Mouse (Mus musculus): ENCODE measurements around the gene Elmo1. TPM values are rescaled to one million over a fixed set of nuclear protein-coding genes. Genes with fewer than 3 reads are reported as not detected.
A peak's percentile ranks its signal among the peaks of the same experiment; 100 is the strongest.

Gene Elmo1
- polyA plus RNA-seq, 1 experiment from 2014 or later: 34.9 TPM

GRCm38 (mm10) chr13:20263173-20263572 is 172.8 kb downstream of the Elmo1 start:
- H3K9me3 ChIP-seq: no peaks in the 10 kb centered on the region
- H3K36me3 ChIP-seq: no peaks in the 10 kb centered on the region
- no peak overlapping the region for H3K27ac ChIP-seq (replicated peaks)
- no peak overlapping the region for H3K4me2 ChIP-seq (replicated peaks)
- no peaks in the 10 kb centered on the region for H3K27me3 ChIP-seq
- H3K4me3 ChIP-seq: no peak overlapping the region
- no peaks in the 10 kb centered on the region for H3K4me1 ChIP-seq
- 100% methylated on average over 1 of the region's 1 CpGs for WGBS
- ATAC-seq (replicated peaks): no peak
- no peak overlapping the region for H3K9ac ChIP-seq (replicated peaks)

GRCm38 (mm10) chr13:20270148-20270547 is 179.8 kb downstream of the Elmo1 start:
- peak; percentile 92 for ATAC-seq (replicated peaks)

GRCm38 (mm10) chr13:20271799-20272198 is 181.4 kb downstream of the Elmo1 start:
- H3K4me2 ChIP-seq (replicated peaks): no peak overlapping the region
- no peaks in the 10 kb centered on the region for H3K36me3 ChIP-seq
- WGBS: 47% methylated on average over 3 of the region's 3 CpGs
- H3K9ac ChIP-seq (replicated peaks): no peak overlapping the region
- H3K9me3 ChIP-seq: no peaks in the 10 kb centered on the region
- H3K27ac ChIP-seq (replicated peaks): no peak overlapping the region
- H3K27me3 ChIP-seq: 0 out of 2 replicates have a peak, but pooled peaks cover 3% of the 10 kb centered on the region
- ATAC-seq (replicated peaks): peak; percentile 62
- H3K4me1 ChIP-seq: no peaks in the 10 kb centered on the region
- no peak overlapping the region for H3K4me3 ChIP-seq

More at GRCm38 (mm10) chr13:20270148-20270547, 179.8 kb downstream of the Elmo1 start:
- H3K4me1 ChIP-seq: no peaks in the 10 kb centered on the region
- H3K9ac ChIP-seq (replicated peaks): no peak overlapping the region
- H3K27me3 ChIP-seq: 0 out of 2 replicates have a peak, but pooled peaks cover 3% of the 10 kb centered on the region
- WGBS: 41% methylated on average over 6 of the region's 6 CpGs
- no peak overlapping the region for H3K4me2 ChIP-seq (replicated peaks)
- H3K4me3 ChIP-seq: no peak overlapping the region
- H3K9me3 ChIP-seq: no peaks in the 10 kb centered on the region
- H3K36me3 ChIP-seq: no peaks in the 10 kb centered on the region
- no peak overlapping the region for H3K27ac ChIP-seq (replicated peaks)

- peak; percentile 62; the same call in 1 of the 2 replicates for ATAC-seq (replicated peaks)
- Histone ChIP-seq H3K27me3 (0 out of 2 replicates have a peak, but pooled peaks cover 3% of the 10 kb centered on the region), H3K27ac (replicated peaks) (no peak overlapping the region), H3K9ac (replicated peaks) (no peak overlapping the region), H3K4me2 (replicated peaks) (no peak overlapping the region), H3K4me1 (no peaks in the 10 kb centered on the region), H3K36me3 (no peaks in the 10 kb centered on the region), H3K9me3 (no peaks in the 10 kb centered on the region), H3K4me3 (no peak overlapping the region)
- WGBS: 47% methylated on average over 6 of the region's 6 CpGs
These were observed 182.2 kb downstream of the Elmo1 start for GRCm38 (mm10) chr13:20272562-20272961.

GRCm38 (mm10) chr13:20279889-20280288 is 189.5 kb downstream of the Elmo1 start:
- H3K36me3 ChIP-seq: no peaks in the 10 kb centered on the region
- H3K4me3 ChIP-seq: no peak overlapping the region
- no peak overlapping the region for H3K27ac ChIP-seq (replicated peaks)
- H3K4me2 ChIP-seq (replicated peaks): no peak overlapping the region
- H3K4me1 ChIP-seq: no peaks in the 10 kb centered on the region
- no peaks in the 10 kb centered on the region for H3K27me3 ChIP-seq
- no peak for ATAC-seq (replicated peaks)
- 81% methylated on average over 2 of the region's 2 CpGs for WGBS
- H3K9me3 ChIP-seq: no peaks in the 10 kb centered on the region
- H3K9ac ChIP-seq (replicated peaks): no peak overlapping the region

- WGBS: 94% methylated on average over 7 of the region's 7 CpGs
- no peak overlapping the region for H3K9ac ChIP-seq (replicated peaks)
- no peaks in the 10 kb centered on the region for H3K4me1 ChIP-seq
- no peak overlapping the region for H3K4me2 ChIP-seq (replicated peaks)
- no peaks in the 10 kb centered on the region for H3K36me3 ChIP-seq
- no peak overlapping the region for H3K4me3 ChIP-seq
- no peak for ATAC-seq (replicated peaks)
- no peaks in the 10 kb centered on the region for H3K27me3 ChIP-seq
- no peak overlapping the region for H3K27ac ChIP-seq (replicated peaks)
- H3K9me3 ChIP-seq: no peaks in the 10 kb centered on the region
These were observed 193.5 kb downstream of the Elmo1 start for GRCm38 (mm10) chr13:20283891-20284290.

- Histone ChIP-seq H3K4me2 (replicated peaks) (no peak overlapping the region), H3K9ac (replicated peaks) (no peak overlapping the region), H3K27me3 (no peaks in the 10 kb centered on the region), H3K36me3 (no peaks in the 10 kb centered on the region), H3K4me3 (no peak overlapping the region), H3K27ac (replicated peaks) (no peak overlapping the region), H3K9me3 (no peaks in the 10 kb centered on the region), H3K4me1 (no peaks in the 10 kb centered on the region)
- 87% methylated on average over 6 of the region's 6 CpGs for WGBS
- no peak for ATAC-seq (replicated peaks)
These were observed 196.3 kb downstream of the Elmo1 start for GRCm38 (mm10) chr13:20286680-20287079.

GRCm38 (mm10) chr13:20288393-20288792 is 198.0 kb downstream of the Elmo1 start:
- Histone ChIP-seq H3K4me2 (replicated peaks) (no peak overlapping the region), H3K4me3 (no peak overlapping the region), H3K9ac (replicated peaks) (no peak overlapping the region), H3K9me3 (no peaks in the 10 kb centered on the region), H3K27me3 (no peaks in the 10 kb centered on the region), H3K4me1 (no peaks in the 10 kb centered on the region), H3K36me3 (no peaks in the 10 kb centered on the region), H3K27ac (replicated peaks) (no peak overlapping the region)
- peak; percentile 72 for ATAC-seq (replicated peaks)
- WGBS: 71% methylated on average over 7 of the region's 7 CpGs

GRCm38 (mm10) chr13:20290412-20290811 is 200.0 kb downstream of the Elmo1 start:
- H3K27ac ChIP-seq (replicated peaks): no peak overlapping the region
- H3K9me3 ChIP-seq: no peaks in the 10 kb centered on the region
- WGBS: 85% methylated on average over 10 of the region's 10 CpGs
- H3K27me3 ChIP-seq: no peaks in the 10 kb centered on the region
- H3K4me1 ChIP-seq: no peaks in the 10 kb centered on the region
- no peak overlapping the region for H3K9ac ChIP-seq (replicated peaks)
- H3K4me3 ChIP-seq: no peak overlapping the region
- ATAC-seq (replicated peaks): no peak
- no peaks in the 10 kb centered on the region for H3K36me3 ChIP-seq
- no peak overlapping the region for H3K4me2 ChIP-seq (replicated peaks)

- Histone ChIP-seq H3K4me2 (replicated peaks) (no peak overlapping the region), H3K27me3 (no peaks in the 10 kb centered on the region), H3K9me3 (no peaks in the 10 kb centered on the region), H3K4me3 (no peak overlapping the region), H3K9ac (replicated peaks) (no peak overlapping the region), H3K4me1 (no peaks in the 10 kb centered on the region), H3K27ac (replicated peaks) (no peak overlapping the region), H3K36me3 (no peaks in the 10 kb centered on the region)
- ATAC-seq (replicated peaks): peak; percentile 73
- 1% methylated on average over 5 of the region's 5 CpGs for WGBS
These were observed 202.0 kb downstream of the Elmo1 start for GRCm38 (mm10) chr13:20292348-20292747.

GRCm38 (mm10) chr13:20295278-20295970 is 205.0 kb downstream of the Elmo1 start:
- Histone ChIP-seq H3K4me2 (replicated peaks) (no peak overlapping the region), H3K27ac (replicated peaks) (no peak overlapping the region), H3K27me3 (no peaks in the 10 kb centered on the region), H3K9me3 (no peaks in the 10 kb centered on the region), H3K4me3 (no peak overlapping the region), H3K9ac (replicated peaks) (no peak overlapping the region), H3K4me1 (no peaks in the 10 kb centered on the region), H3K36me3 (no peaks in the 10 kb centered on the region)
- 84% methylated on average over 16 of the region's 16 CpGs for WGBS
- no peak for ATAC-seq (replicated peaks)

GRCm38 (mm10) chr13:20297841-20298240 is 207.4 kb downstream of the Elmo1 start:
- no peaks in the 10 kb centered on the region for H3K9me3 ChIP-seq
- H3K4me2 ChIP-seq (replicated peaks): no peak overlapping the region
- H3K9ac ChIP-seq (replicated peaks): no peak overlapping the region
- no peaks in the 10 kb centered on the region for H3K27me3 ChIP-seq
- no peaks in the 10 kb centered on the region for H3K36me3 ChIP-seq
- WGBS: 8% methylated on average over 3 of the region's 3 CpGs
- H3K27ac ChIP-seq (replicated peaks): no peak overlapping the region
- ATAC-seq (replicated peaks): peak; percentile 72
- H3K4me3 ChIP-seq: no peak overlapping the region
- H3K4me1 ChIP-seq: no peaks in the 10 kb centered on the region

- Histone ChIP-seq H3K9ac (replicated peaks) (no peak overlapping the region), H3K4me3 (no peak overlapping the region), H3K4me1 (no peaks in the 10 kb centered on the region), H3K4me2 (replicated peaks) (no peak overlapping the region), H3K27me3 (no peaks in the 10 kb centered on the region), H3K36me3 (no peaks in the 10 kb centered on the region), H3K27ac (replicated peaks) (no peak overlapping the region), H3K9me3 (no peaks in the 10 kb centered on the region)
- ATAC-seq (replicated peaks): peak; percentile 73
- whole genome bisulfite sequencing: 61% methylated on average over 3 of the region's 3 CpGs
These were observed 209.0 kb downstream of the Elmo1 start for GRCm38 (mm10) chr13:20299424-20299823.

Data from forebrain, embryonic 15.5 days (tissue).